22 mouse cellular contexts compared by ENCODE assay signal in genomic region chr17:81504040-81504439, GRCm38 (mm10).
DNase-seq lines count a peak whose midpoint lies in the region; ATAC-seq lines count a peak whose summit lies in the region.
"Had no signal": no experiment of that assay in that cellular context is flagged by ENCODE, and none has a peak within 500 bp of the region (broad histone marks: within the 10 kb centered on the region; RNA-seq: fewer than 3 reads in every experiment).

No protein-coding gene starts in this region.

- no peak overlapping the region for H3K9ac ChIP-seq in heart, embryonic 15.5 days
- H3K9ac ChIP-seq: embryonic facial prominence, embryonic 13.5 days; forebrain, embryonic 12.5 days; hindbrain, embryonic 12.5 days had no signal

- no peaks in the 10 kb centered on the region for H3K9me3 ChIP-seq in heart, embryonic 15.5 days (replicated peaks)
- H3K9me3 ChIP-seq: embryonic facial prominence, embryonic 13.5 days; forebrain, embryonic 12.5 days; heart, embryonic 10.5 days; hindbrain, embryonic 12.5 days had no signal

- DNase-seq in heart, postnatal 36 days = no peak
- peak; percentile 87 for DNase-seq in cerebellum, adult 11-12 months
- peak; percentile 90 for DNase-seq in cerebellum, adult 9-10 months
- peak; percentile 71 to 77 for DNase-seq in cerebellum, postnatal 25 days
- no peak for DNase-seq in left cerebral cortex, postnatal 10 days (ENCODE audit: extremely low spot score in 1 of 2, low spot score in 2 of 2)
- DNase-seq in retina, embryonic 14.5 days (ENCODE audit: low spot score) = no peak
- DNase-seq in adrenal gland, postnatal 10 days = no peak
- DNase-seq: adrenal gland, adult 2 months; gastrocnemius, postnatal 14 days; heart, postnatal 4 days; kidney, adult 8-10 months had no signal

- H3K4me1 ChIP-seq in heart, embryonic 15.5 days (replicated peaks) = peaks cover 26% of the 10 kb centered on the region
- H3K4me1 ChIP-seq: embryonic facial prominence, embryonic 13.5 days had no signal

- H3K4me2 ChIP-seq in heart, embryonic 15.5 days = no peak overlapping the region
- H3K4me2 ChIP-seq: embryonic facial prominence, embryonic 13.5 days; forebrain, embryonic 12.5 days; hindbrain, embryonic 12.5 days had no signal

- intact Hi-C loops in heart, postnatal 36 days (cut with DNase I) = no loop called here
- intact Hi-C loops in left cerebral cortex, postnatal 10 days (cut with DNase I) = no loop called here

- no peak overlapping the region for H3K4me3 ChIP-seq in heart, embryonic 15.5 days
- H3K4me3 ChIP-seq: embryonic facial prominence, embryonic 13.5 days; forebrain, embryonic 12.5 days; heart, embryonic 10.5 days; hindbrain, embryonic 12.5 days had no signal

- no peaks in the 10 kb centered on the region for H3K27me3 ChIP-seq in heart, embryonic 15.5 days
- H3K27me3 ChIP-seq: CH12.LX; embryonic facial prominence, embryonic 13.5 days; forebrain, embryonic 12.5 days; hindbrain, embryonic 12.5 days; Patski had no signal

- peak overlapping the region; percentile 24; the same call in 1 of the 2 replicates for H3K27ac ChIP-seq in heart, embryonic 15.5 days
- H3K27ac ChIP-seq: embryonic facial prominence, embryonic 13.5 days; forebrain, embryonic 12.5 days; heart, embryonic 10.5 days; hindbrain, embryonic 12.5 days had no signal

- no peaks in the 10 kb centered on the region for H3K36me3 ChIP-seq in heart, embryonic 15.5 days
- H3K36me3 ChIP-seq: embryonic facial prominence, embryonic 13.5 days; forebrain, embryonic 12.5 days; heart, embryonic 10.5 days; hindbrain, embryonic 12.5 days had no signal

- 60% methylated on average over 2 of the region's 2 CpGs for WGBS in heart, embryonic 15.5 days

- ATAC-seq in heart, embryonic 15.5 days (replicated peaks; ENCODE audit: insufficient number of reproducible peaks, insufficient read depth, low FRiP score, low read depth) = no peak
- ATAC-seq: forebrain, embryonic 16.5 days; hindbrain, embryonic 16.5 days; inflammation-experienced regulatory T-cells, adult 6 months; intestine, postnatal 0 days; Patski had no signal

Comparison
In these comparisons a context has a peak if more than half of its experiments do, and no peak if none do; other contexts are left out.
1. DNase-seq: peak in cerebellum, adult 11-12 months (single experiment), cerebellum, adult 9-10 months (single experiment) and cerebellum, postnatal 25 days (2 of 2); none in heart, postnatal 36 days (0 of 2), left cerebral cortex, postnatal 10 days (0 of 2), retina, embryonic 14.5 days (single experiment) and adrenal gland, postnatal 10 days (single experiment).